Mouse (Mus musculus) kidney, postnatal 36 days (tissue): ENCODE measurements around the gene Nt5c.
"Not testable (repeated sequence)": the region's sequence is repeated elsewhere in the genome, so short reads cannot be mapped to it uniquely, and the experiment has no call there.

ENCODE experiments used
- DNase-seq, 2 experiments: peaks; one replicate each; pipeline ENCODE4 v3.0.0; 2021 to 2022; ENCODE audit warnings: mixed read lengths in 2 of 2

Nt5c gene

DNA sequence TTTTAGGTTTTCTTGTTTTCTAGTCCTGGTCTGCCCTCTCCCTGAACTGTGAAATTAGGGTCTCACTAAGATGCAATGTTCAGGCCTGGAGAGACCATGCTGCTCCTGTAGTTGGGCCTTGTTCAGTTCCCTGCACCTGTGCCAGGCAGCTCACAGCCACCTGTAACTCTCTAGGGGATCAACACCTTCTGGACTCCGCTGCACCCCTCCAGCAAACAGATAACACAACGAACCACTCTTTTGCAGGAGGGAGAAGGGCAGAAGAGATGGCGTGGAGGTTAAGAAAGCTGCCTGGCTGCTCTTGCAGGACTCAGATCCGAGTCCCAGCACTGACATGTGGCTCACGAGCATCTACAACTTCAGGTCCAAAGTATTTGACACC, 18.8 kb upstream of the Nt5c start:
- no peak for DNase-seq

DNA sequence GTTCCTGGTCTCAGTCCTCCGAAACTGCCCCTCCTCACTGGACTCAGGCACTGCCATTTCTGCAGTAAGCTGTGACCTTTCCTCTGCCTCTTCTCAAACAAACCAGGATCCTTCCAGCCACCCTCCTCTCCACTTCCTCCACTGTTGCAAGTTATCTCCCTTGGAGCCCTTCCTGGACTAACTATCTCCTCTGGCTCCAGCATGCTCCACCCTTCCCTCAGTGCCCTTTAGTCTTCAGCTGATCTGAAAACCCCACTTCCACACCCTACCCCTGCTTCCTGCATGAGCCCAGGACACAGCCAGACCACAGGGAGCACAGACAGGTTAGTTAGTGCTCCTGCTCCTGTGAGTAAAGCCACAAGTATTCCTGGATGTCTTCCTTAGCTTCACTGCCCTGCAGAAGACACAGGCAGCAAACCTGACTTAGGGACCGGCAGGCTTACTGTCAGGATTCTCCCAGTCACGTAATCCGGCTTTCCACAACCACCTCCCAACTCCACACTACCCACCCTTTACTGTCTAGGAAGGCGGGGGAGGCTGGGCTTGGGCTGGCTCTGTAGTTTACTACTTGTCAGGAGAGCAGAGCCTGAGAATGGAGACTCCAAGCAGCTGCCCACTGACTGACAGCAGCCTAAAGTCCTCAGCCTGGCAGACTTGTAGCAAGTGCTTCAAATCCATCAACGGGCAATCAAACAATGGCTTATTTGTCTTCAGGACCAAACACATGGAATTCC, 18.3 kb upstream of the Nt5c start:
- DNase-seq = no peak

DNA sequence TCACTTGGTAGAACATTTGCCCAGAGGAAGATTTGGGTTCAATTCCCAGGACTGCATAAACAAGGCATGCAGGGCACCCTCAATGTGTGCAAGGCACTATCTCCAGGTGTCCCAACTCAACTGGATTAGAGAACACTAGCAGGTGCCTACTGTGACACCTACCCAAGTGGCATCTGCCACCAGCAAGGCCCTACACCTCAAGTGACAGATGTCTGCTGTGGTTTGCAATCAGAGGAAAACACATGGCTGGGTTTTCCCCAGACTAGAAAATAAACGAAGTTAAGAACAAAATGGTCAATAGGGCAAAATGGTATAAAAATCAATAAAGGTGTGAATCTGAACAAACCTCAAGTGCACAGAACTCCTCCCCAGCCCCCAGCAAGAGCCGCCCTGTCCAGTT, 16.4 kb upstream of the Nt5c start:
- no peak for DNase-seq

DNA sequence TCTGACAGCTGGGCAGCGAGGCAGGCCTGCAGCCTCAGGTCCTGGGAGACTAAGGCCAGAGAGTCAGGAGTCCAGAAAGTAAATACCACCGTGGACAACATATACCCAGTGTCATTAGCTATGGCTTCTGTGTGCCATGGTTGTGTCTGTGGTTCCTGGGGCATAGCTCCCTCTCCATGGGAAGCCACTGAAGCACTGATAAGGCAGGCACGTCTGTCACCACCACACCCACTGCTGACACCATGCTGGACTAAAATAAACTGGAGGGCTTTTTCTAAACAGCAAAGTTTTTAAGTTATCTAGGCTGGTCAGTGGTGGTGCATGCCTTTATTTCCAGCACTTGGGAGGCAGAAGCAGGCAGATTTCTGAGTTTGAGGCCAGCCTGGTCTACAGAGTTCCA, 14.9 kb upstream of the Nt5c start:
- DNase-seq = no peak

DNA sequence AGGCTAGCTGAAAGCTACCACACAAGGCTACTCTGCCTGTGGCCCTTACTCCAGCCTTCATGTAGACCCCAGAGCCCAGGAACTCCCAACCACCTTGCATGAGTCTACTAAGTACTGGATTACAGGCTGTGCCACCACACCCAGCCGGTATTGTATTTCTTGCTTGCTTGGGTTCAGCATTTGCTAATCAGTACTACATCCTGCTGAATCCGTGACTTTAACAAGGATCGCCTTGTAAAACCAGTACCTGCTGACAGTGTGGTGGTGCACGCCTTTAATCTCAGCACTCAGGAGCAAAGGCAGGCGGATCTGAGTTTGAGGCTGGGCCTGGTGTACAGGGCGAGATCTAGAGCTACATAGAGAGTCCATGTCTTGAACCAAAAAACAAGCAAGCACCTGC, 11.0 kb upstream of the Nt5c start:
- no peak for DNase-seq

DNA sequence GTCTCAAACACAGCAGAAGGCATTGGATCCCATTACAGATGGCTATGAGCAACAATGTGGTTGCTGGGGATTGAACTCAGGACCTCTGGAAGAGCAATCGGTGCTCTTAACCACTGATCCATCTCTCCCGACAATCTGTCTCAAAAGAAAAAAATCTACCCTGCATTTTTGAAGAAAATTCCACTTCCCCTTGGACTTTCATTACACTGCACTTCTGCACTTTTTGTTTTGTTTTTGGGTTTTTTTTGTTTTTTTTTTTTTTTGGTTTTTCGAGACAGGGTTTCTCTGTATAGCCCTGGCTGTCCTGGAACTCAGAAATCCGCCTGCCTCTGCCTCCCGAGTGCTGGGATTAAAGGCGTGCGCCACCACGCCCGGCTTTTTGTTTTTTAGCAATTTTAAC, 4.9 kb upstream of the Nt5c start:
- not testable (repeated sequence) for DNase-seq

DNA sequence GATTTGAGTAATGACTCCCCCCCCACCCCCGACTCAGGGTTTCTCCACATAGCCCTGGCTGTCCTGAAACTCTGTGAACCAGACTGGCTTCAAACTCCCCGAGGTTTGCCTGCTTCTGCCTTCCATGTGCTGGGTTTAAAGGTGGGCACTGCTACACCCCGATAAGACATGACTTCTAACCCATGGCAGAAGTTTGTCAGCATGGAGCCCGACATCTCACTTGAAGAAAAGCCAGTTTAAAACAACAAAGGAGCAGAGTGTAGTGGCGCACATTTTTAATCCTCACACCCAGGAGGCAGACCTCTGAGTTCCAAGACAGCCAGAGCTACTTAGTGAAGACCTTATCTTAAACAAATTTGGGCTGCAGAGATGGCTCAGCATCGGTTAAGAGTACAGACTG, 725 bp upstream of the Nt5c start:
- DNase-seq = no peak

DNA sequence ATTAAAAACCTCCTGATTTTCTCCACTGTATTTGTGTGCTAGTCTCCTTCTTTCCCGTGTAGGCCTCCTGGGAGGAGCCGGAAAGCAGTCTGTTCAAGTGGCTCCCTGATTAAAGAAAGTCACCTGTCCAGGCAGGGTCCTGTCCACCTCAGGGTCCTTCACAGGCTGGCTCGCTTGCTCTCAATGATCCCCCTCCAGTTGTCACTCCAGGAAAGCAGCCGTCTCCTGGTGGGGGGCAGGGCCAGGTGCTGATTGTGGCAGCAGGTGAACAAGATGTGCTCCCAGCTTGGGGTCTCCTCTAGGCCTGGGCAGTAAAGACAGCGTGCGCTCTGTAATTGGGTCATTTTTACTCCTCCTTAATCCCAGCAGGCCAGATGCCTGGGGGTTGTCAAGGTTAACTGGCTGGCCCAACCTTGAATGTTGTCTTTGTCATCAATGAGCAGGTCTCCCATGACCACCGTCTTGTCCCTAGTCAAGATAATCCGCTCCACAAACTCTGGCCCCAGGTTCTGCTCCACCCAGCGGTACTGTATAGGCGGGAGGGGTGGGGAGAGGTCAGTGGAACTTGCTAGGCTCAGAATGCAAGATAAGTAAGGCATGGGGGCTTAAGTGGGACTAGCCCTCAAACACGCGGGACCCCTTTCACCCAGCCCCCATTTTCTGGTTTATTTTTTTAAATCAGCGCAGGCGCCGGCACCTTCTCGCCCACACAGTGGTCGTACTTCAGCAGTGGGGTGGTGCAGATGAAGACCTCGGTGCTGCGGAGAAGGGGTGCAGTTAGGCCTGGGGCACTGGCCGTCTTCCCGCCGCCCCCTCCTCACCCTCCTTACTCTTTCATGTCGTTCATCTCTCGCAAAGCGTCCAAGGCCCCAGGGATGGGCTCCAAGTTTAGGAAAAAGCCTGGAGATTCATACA, 964 bp downstream of the Nt5c start:
- no peak for DNase-seq

DNA sequence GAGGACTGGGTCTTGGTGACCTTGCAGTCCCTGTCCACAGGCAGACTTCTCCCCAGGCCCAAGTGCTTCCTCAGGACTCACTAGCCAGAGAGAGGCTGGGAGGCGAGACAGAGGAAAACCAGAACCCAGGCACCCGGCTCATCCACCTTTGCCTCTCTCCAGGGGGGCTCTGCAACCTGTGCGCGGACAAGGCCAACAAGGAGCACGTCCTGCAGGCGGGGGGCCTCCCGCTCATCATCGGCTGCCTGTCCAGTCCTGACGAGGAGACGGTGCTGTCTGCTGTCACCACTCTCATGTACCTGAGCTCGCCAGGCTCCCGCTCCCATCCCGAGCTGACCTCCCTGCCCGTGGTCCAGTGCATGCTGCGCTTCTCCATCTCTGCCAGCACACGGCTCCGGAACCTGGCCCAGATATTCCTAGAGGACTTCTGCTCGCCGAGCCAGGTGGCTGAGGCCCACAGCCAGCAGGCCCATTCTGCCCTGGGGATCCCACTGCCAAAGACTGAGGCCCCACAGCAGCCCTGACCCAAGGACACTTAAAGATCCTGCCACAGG, 3.0 kb downstream of the Nt5c start:
- DNase-seq = no peak

DNA sequence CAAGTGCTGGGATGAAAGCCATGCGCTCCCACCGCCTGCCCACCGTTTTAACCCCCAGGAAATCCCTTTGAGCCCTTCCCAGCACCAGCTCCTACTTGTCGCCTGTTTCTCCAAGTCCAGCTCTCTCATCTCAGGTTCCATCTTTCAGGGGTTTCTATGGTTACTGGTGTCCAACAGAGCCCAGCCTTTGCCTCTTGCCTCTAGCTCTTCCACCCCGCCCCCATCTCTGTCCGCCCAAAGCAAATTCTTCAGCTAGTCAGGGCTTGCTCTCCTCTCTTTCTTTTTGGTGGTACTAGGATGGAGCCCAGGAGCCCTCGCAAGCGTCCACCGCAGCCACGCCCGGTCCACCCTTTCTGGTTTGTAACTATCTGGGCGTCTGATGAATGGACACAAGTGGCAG, 6.5 kb downstream of the Nt5c start:
- DNase-seq = no peak

DNA sequence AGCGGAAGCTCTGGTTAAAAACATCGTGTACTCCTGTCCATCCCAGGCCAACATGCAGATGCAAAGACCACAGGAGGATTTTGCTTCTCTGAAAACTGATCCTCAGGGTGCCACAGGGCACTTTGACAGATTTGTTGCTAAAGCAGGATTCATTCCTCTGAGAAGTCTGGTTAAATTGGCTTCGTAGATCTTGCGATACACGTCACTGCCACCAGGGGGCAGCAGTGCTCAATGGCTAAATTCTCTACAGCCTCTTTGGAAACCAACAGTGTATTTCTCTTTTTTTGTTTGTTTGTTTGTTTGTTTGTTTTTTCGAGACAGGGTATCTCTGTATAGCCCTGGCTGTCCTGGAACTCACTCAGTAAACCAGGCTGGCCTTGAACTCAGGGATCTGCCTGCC, 7.9 kb downstream of the Nt5c start:
- peak; percentile 59 to 86 for DNase-seq

DNA sequence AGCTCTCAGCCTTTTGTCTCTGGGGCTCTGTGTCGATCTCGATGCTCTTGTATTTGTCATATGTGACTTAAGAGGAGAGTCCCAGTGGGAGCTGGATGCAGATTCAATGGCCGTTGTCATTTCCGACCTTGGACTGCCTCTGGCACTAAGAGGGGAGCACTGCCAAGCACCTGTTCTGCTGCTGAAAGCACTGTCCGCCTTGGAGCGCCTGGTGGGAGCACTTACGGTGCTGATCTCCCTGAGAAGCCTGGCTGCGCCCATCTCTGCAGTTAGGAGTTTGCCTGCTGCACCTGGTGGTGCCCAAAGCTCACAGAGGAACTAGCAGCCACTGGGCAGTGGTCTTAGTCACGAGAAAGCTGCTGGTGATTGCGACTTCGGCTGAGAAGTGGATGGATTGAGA, 8.4 kb downstream of the Nt5c start:
- DNase-seq = no peak

DNA sequence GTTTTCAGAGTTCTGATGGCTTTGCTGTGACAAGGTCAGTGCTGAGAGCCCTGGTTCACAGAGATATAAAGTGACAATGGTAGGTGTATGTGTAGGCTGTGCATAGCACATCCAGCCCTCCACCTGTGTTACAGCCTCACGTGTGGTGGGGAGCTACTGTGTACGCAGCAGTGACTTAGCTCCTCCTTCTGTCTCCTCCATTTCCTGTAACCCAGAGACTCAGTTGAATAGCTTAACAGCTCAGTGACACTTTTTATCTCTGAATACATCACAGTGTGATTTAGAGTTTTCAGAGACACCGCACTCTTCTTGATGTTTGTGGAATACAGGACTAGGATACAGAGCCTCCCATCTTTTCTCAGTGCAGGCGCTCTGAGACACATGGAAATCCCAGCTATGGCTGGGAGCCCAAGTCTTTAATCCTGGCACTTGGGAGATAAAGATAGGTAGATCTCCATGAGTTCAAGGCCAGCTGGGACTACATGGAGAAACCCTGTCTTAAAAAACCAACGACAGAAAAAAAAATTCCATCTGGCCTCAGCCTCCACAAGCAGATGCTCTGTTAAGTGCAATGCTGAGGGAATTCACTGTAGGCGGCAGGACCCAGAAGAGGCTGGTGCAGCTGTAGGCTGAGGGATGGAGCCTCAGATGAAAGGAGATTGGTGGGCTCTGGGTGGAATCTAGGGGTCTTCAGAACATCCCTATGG, 10.0 kb downstream of the Nt5c start:
- no peak for DNase-seq

DNA sequence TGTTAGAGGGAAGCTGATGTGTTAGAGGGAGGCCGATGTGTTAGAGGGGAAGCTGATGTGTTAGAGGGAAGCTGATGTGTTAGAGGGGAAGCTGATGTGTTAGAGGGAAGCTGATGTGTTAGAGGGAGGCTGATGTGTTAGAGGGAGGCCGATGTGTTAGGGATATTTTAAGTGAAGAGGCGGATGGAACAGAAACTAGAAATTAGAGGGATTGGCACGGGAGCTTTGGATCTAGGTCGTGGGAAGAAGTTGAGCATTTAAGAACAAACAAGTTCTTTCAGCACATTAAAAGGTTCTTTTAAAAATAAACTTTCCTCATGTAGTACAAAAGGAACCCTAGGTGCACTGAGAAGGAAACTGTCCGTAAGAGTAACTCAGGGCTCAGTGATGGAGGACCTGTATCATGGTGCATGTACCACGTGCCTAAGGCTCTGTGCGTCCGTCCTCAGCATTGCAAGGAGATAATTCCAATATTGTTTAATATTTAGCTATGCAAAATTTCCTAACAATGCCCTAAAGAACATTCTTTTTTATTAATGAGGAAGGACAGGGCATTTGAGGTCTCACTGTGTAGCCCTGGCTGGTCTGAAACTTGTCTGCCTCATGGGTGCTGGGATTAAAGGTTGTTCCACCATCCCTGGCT, 13.2 kb downstream of the Nt5c start:
- DNase-seq = no peak

DNA sequence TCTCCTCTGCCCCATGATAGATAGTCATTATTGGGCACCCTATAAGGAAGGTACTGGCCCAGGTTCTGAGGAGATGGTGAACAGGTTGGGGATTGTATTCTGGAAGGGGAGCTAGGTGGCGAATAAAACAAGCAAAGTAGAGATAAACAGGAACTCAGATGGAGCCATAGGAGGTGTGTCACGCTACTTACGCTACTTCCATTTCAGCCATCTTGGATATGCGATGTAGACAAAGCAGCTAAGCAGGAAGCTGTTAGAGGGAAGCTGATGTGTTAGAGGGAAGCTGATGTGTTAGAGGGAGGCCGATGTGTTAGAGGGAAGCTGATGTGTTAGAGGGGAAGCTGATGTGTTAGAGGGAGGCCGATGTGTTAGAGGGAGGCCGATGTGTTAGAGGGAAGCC, 14.3 kb downstream of the Nt5c start:
- DNase-seq = not testable (repeated sequence)

DNA sequence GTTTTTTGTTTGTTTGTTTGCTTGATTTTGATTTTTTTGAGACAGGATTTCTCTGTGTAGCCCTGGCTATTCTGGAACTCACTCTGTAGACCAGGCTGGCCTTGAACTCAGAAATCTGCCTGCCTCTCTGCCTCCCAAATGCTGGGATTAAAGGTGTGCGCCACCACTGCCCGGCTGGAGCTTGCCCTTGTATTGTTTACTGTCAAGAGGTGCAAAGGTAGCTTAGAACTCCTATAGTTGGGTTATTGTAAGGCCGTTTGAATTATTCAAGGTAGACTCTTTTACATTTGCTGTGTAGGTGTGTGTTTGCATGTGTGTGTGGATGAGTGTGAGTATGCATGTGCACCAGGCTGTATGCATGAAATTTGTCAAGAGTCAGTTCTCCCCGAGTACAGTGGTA, 15.0 kb downstream of the Nt5c start:
- not testable (repeated sequence) for DNase-seq

DNA sequence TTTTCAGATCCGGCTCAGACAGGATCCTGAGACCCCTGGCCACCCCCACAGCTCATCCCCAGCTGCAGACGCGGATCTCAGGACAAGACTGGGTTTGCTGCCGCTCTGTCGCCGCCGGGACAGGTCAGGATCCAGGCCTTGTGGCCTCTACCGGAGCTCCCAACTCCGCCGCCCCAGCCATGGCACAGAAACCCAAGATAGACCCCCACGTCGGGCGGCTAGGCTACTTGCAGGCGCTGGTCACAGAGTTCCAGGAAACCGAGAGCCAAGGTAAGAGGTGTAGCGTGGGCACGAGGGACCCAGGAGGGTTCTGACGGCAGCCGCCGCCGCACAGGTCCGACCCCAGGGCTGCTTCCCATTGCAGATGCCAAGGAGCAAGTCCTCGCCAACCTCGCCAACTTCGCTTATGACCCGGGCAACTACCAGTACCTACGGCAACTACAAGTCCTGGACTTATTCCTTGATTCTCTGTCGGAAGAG, 15.9 kb downstream of the Nt5c start:
- DNase-seq = no peak

DNA sequence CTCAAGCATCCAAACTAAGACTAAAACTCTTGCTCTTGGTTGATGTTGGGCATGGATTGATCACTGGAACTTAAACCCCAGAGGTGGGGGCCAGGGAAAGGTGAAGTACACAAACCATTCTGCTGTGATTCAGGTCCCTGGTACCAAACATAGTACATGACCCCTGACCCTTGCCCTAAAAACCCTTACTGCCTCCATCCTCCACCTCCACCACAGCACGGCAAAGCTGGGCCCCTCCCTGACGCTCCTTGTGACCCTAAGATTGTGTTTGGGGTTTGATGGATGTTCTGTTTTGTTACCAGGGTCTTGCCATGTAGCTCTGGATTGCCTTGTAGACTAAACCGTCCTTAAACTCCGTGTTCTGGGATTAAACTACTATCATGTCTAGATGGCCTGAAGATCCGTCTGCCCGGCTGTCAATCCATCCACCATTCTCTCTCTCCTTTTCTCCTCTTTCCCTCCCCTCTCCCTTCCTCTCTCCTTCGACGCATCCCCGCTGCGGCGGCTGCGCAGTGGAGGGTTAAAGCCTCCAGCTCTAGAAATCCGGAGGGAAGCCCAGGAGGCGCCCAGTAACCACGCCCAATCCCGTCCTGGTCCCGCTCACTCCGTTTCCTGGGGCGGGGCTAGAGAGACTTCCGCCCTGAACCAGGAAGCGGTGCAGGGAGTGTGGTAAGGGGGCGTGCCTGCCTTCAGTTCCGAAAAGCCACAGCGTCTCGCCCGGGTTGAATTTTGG, 16.5 kb downstream of the Nt5c start, which contains the start of gene Armc7:
Gene Armc7 (plus strand): TSS at position 643 of the 733 bp plus-strand sequence.
- DNase-seq = peak; percentile 96 to 97

DNA sequence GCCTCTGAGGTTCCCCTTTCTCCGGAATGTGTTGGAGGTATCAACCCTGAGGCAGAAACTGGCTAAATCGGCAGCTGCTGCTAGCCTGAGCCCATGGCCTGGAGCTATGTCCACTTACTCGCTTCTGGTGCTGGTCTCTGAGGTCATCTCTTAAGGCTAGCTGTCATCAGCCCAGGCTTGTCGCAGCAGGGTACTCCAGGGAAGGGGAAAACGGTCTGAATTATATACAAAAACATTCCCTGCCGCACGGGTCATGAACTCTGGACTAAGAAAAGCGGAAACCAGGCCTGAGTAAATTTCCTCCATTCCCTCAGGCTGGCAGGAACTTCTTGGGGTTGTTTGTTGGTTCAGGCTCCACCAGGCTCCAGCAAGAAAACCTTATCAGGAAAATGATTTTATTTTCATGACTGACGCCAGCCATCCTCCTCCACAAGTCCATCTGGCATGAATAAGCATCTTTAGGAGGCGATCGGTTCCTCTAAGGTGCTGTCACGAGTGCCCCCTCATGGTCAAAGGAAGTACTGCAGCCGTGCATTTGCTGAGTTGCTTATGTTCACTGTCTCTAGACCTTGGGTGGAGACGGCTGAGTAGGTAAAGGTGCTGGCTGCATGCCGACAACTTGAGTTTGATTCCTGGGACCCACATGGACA, 17.9 kb downstream of the Nt5c start:
- peak; percentile 94 to 97 for DNase-seq

DNA sequence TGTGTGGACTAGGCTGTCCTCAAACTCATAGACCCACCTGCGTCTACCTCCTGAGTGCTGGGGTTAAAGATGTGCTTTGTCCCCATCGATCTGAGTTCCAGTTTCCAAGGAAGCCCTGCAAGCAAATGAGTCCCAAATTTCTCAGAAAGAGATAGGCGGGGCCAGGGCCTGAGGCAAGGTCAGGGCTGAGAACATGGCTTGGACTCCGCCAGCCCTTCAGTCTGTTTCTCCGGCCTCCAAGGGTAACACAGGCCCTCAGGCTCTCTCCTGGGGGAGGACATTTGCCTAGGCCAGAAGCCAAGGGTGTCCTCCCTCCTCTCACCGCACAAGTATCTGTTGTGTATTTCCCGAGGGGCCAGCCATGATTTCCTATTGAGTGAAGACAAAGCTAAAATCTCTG, 19.5 kb downstream of the Nt5c start:
- no peak for DNase-seq

DNA sequence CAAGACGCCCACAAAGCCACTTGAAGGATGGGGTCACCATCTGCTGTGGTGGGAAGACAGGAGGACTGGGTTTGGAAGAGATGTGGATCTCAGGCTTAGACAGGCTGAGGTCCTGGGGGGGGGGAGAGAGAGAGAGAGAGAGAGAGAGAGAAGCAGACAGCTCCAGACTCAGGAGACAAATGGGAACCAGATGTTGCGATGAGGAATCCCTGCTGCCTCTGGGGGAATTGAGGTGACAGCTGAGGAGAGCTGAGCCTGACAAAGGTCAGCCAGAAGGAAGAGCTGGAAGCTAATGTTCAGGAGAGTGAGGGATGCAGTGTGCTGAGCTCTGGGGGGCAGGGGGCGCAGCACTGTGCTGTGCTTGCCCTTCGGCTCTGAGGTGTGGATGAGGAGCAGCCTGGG, 24.4 kb downstream of the Nt5c start:
- DNase-seq = no peak
